Mouse (Mus musculus): Measurements from ENCODE around the gene Lhx4.

GRCm38 (mm10) chr1:155740622-155741377, 10.7 kb downstream of the Lhx4 start:
- no peak for TF ChIP-seq CTCF (IDR thresholded peaks at IDR 0.05; ENCODE audit: borderline replicate concordance, insufficient read depth, low read depth, low read length)
- no peak for TF ChIP-seq POLR2A (IDR thresholded peaks at IDR 0.05; ENCODE audit: borderline replicate concordance, insufficient read depth, low read length)

Data from cerebellum, adult 2 months (tissue).